Mouse (Mus musculus) MEL (cell line): ENCODE measurements around the gene Spatc1l. TPM values are rescaled to one million over a fixed set of nuclear protein-coding genes. Genes with fewer than 3 reads are reported as not detected.

Experiments used
- DNase-seq: peaks from one replicate; pipeline ENCODE4 v3.0.0; 2011; ENCODE audit warnings: low read depth, low spot score
- H3K27ac ChIP-seq: 2 replicates; pipeline ENCODE4 v1.5.1; 2012; ENCODE audit warnings: low read depth, mild to moderate bottlenecking, control low read depth, low read length, moderate library complexity; ENCODE audit not compliant: control insufficient read depth
- H3K27me3 ChIP-seq, 2 experiments: fragments of 150-350 bp in 1 of 2; sonication (generic) in 1 of 2; 2 replicates each; pipeline ENCODE4 v1.6.1; 2012; ENCODE audit warnings: low read length in 2 of 2, mild to moderate bottlenecking in 2 of 2, improper control_type of control experiment in 1 of 2, moderate library complexity in 1 of 2; ENCODE audit not compliant: insufficient read depth in 2 of 2, control insufficient read depth in 1 of 2
- H3K36me3 ChIP-seq, 2 experiments: 2 replicates each; pipeline ENCODE4 v1.6.1; 2012 to 2014; ENCODE audit warnings: low read length in 2 of 2, improper control_type of control experiment in 1 of 2, inconsistent platforms in 1 of 2, mild to moderate bottlenecking in 1 of 2; ENCODE audit not compliant: insufficient read depth in 2 of 2, control insufficient read depth in 1 of 2
- H3K4me1 ChIP-seq, 2 experiments: fragments of 150-350 bp in 1 of 2; sonication (generic) in 1 of 2; 2 replicates each; pipeline ENCODE4 v1.6.1; 2012; ENCODE audit warnings: low read length in 2 of 2, improper control_type of control experiment in 1 of 2, mild to moderate bottlenecking in 1 of 2; ENCODE audit not compliant: insufficient read depth in 2 of 2, control insufficient read depth in 1 of 2
- H3K4me3 ChIP-seq, 2 experiments: fragments of 150-350 bp in 1 of 2; sonication (generic) in 1 of 2; 2 replicates each; pipeline ENCODE4 v1.5.1; 2012; ENCODE audit warnings: low read depth in 2 of 2, low read length in 2 of 2, mild to moderate bottlenecking in 2 of 2, moderate library complexity in 2 of 2, control low read depth in 1 of 2, improper control_type of control experiment in 1 of 2; ENCODE audit not compliant: control insufficient read depth in 1 of 2, insufficient read depth in 1 of 2
- H3K79me2 ChIP-seq: 2 replicates; pipeline ENCODE4 v1.6.1; 2012; ENCODE audit warnings: mild to moderate bottlenecking, low read length, moderate library complexity; ENCODE audit not compliant: control insufficient read depth, poor library complexity, insufficient read depth
- H3K9ac ChIP-seq: 2 replicates; pipeline ENCODE4 v1.6.1; 2012; ENCODE audit warnings: low read depth, mild to moderate bottlenecking, control low read depth, low read length, moderate library complexity; ENCODE audit not compliant: control insufficient read depth, poor library complexity, severe bottlenecking
- H3K9me3 ChIP-seq: fragments of 150-350 bp; sonication (generic); replicated peaks from 2 replicates; pipeline ENCODE4 v1.6.1; 2012; ENCODE audit warnings: mild to moderate bottlenecking, low read length, improper control_type of control experiment, moderate library complexity; ENCODE audit not compliant: insufficient read depth
- BHLHE40 ChIP-seq: IDR thresholded peaks from 2 replicates; pipeline ENCODE4 v1.6.1; 2012; ENCODE audit warnings: low read depth, mild to moderate bottlenecking, inconsistent platforms, low read length, improper control_type of control experiment, borderline replicate concordance
- CHD1 ChIP-seq: IDR thresholded peaks from 2 replicates; pipeline ENCODE4 v1.6.1; 2012; ENCODE audit warnings: low read depth, mild to moderate bottlenecking, inconsistent platforms, low read length, improper control_type of control experiment
- E2F4 ChIP-seq: IDR thresholded peaks from 2 replicates; pipeline ENCODE4 v1.6.1; 2011; ENCODE audit warnings: low read depth, low read length, improper control_type of control experiment, borderline replicate concordance
- ELF1 ChIP-seq: IDR thresholded peaks from 2 replicates; pipeline ENCODE4 v1.6.1; 2014; ENCODE audit warnings: low read depth, mild to moderate bottlenecking, inconsistent platforms, low read length, improper control_type of control experiment, moderate library complexity
- EP300 ChIP-seq, 2 experiments: IDR thresholded peaks; 2 replicates each; pipeline ENCODE4 v1.6.1; 2011; ENCODE audit warnings: improper control_type of control experiment in 2 of 2, low read length in 2 of 2, low read depth in 1 of 2, mild to moderate bottlenecking in 1 of 2
- GATA1 ChIP-seq: IDR thresholded peaks from 2 replicates; pipeline ENCODE4 v1.6.1; 2011; ENCODE audit warnings: low read depth, low read length, improper control_type of control experiment
- HCFC1 ChIP-seq: IDR thresholded peaks from 2 replicates; pipeline ENCODE4 v1.6.1; 2012; ENCODE audit warnings: low read depth, mild to moderate bottlenecking, inconsistent platforms, low read length, improper control_type of control experiment, moderate library complexity
- JUND ChIP-seq: IDR thresholded peaks from 2 replicates; pipeline ENCODE4 v1.6.1; 2011; ENCODE audit warnings: low read depth, mild to moderate bottlenecking, improper control_type of control experiment, low read length
- KAT2A ChIP-seq: conservative IDR thresholded peaks from 2 replicates; pipeline ENCODE4 v1.6.1; 2012; ENCODE audit warnings: low read depth, low read length, improper control_type of control experiment, inconsistent platforms
- MAFK ChIP-seq: IDR thresholded peaks from 2 replicates; pipeline ENCODE4 v1.6.1; 2011; ENCODE audit warnings: low read depth, mild to moderate bottlenecking, low read length, improper control_type of control experiment, borderline replicate concordance
- MAZ ChIP-seq: IDR thresholded peaks from 2 replicates; pipeline ENCODE4 v1.6.1; 2012; ENCODE audit warnings: low read depth, mild to moderate bottlenecking, inconsistent platforms, low read length, improper control_type of control experiment
- MYB ChIP-seq: IDR thresholded peaks from 2 replicates; pipeline ENCODE4 v1.6.1; 2011; ENCODE audit warnings: mild to moderate bottlenecking, low read depth, low read length, improper control_type of control experiment
- MYC ChIP-seq: IDR thresholded peaks from 2 replicates; pipeline ENCODE4 v1.6.1; 2011; ENCODE audit warnings: low read depth, mild to moderate bottlenecking, low read length, improper control_type of control experiment, moderate library complexity
- NELFE ChIP-seq: IDR thresholded peaks from 2 replicates; pipeline ENCODE4 v1.6.1; 2011; ENCODE audit warnings: low read depth, low read length, improper control_type of control experiment
- NRF1 ChIP-seq: IDR thresholded peaks from 2 replicates; pipeline ENCODE4 v1.6.1; 2014; ENCODE audit warnings: low read depth, mild to moderate bottlenecking, inconsistent platforms, low read length, improper control_type of control experiment, moderate library complexity; ENCODE audit not compliant: poor library complexity, insufficient read depth, severe bottlenecking
- POLR2AphosphoS2 ChIP-seq: IDR thresholded peaks from 2 replicates; pipeline ENCODE4 v1.6.1; 2011; ENCODE audit warnings: low read length, improper control_type of control experiment
- POLR2AphosphoS5 ChIP-seq: IDR thresholded peaks from 2 replicates; pipeline ENCODE4 v1.6.1; 2012; ENCODE audit warnings: low read depth, borderline replicate concordance, mild to moderate bottlenecking, inconsistent platforms, low read length, moderate library complexity, mixed read lengths
- RCOR1 ChIP-seq: IDR thresholded peaks from 2 replicates; pipeline ENCODE4 v1.6.1; 2012; ENCODE audit warnings: low read depth, mild to moderate bottlenecking, inconsistent platforms, low read length, improper control_type of control experiment
- SIN3A ChIP-seq: IDR thresholded peaks from 2 replicates; pipeline ENCODE4 v1.6.1; 2012; ENCODE audit warnings: low read length, improper control_type of control experiment, inconsistent platforms
- SMC3 ChIP-seq: IDR thresholded peaks from 2 replicates; pipeline ENCODE4 v1.6.1; 2011; ENCODE audit warnings: low read depth, low read length, improper control_type of control experiment
- TAL1 ChIP-seq: IDR thresholded peaks from 2 replicates; pipeline ENCODE4 v1.6.1; 2012; ENCODE audit warnings: mild to moderate bottlenecking, inconsistent platforms, low read length, moderate library complexity, mixed read lengths
- TBP ChIP-seq: IDR thresholded peaks from 2 replicates; pipeline ENCODE4 v1.8.0; 2011; ENCODE audit warnings: low read depth, low read length, improper control_type of control experiment
- TCF12 ChIP-seq: IDR thresholded peaks from 2 replicates; pipeline ENCODE4 v1.6.1; 2014; ENCODE audit warnings: low read depth, mild to moderate bottlenecking, inconsistent platforms, low read length, improper control_type of control experiment, moderate library complexity
- USF2 ChIP-seq, 2 experiments: IDR thresholded peaks; 2 replicates each; pipeline ENCODE4 v1.6.1; 2011 to 2012; ENCODE audit warnings: improper control_type of control experiment in 2 of 2, low read length in 2 of 2, borderline replicate concordance in 1 of 2, inconsistent platforms in 1 of 2, low read depth in 1 of 2, mild to moderate bottlenecking in 1 of 2; ENCODE audit not compliant: insufficient read depth in 1 of 2
- ZKSCAN1 ChIP-seq: IDR thresholded peaks from 2 replicates; pipeline ENCODE4 v1.6.1; 2012; ENCODE audit warnings: low read depth, mild to moderate bottlenecking, inconsistent platforms, low read length, improper control_type of control experiment, moderate library complexity
- ZMIZ1 ChIP-seq: IDR thresholded peaks from 2 replicates; pipeline ENCODE4 v1.6.1; 2012; ENCODE audit warnings: low read depth, mild to moderate bottlenecking, inconsistent platforms, low read length, improper control_type of control experiment, moderate library complexity
- polyA plus RNA-seq, 2 experiments: library from polyadenylated mRNA; stranded (reverse) in 1 of 2; unstranded in 1 of 2; fragments of >175 nt in 1 of 2; fragments of >200 nt in 1 of 2; gene quantifications; 2 replicates each; pipeline versions ENCODE4 v1.2.1 to v1.2.4; 2012; ENCODE audit warnings: low replicate concordance in 2 of 2, low read depth in 1 of 2; ENCODE audit not compliant: insufficient read length in 2 of 2, insufficient read depth in 1 of 2, missing spikeins in 1 of 2
- total RNA-seq: library from RNA; depleted of rRNA; stranded (reverse); fragments of 300-350 nt; gene quantifications from 2 replicates; pipeline ENCODE4 v1.2.3, GENCODE M21; 2012

Spatc1l gene
- total and polyA plus RNA-seq, 3 experiments = not detected

GRCm38 (mm10) chr10:76575374-76575773, 13.3 kb downstream of the Spatc1l start, which contains the start of gene Ftcd:
Ftcd (plus strand) TSS chr10:76575648.
- Histone ChIP-seq H3K27ac (no peak within 1 kb of the TSS), H3K36me3 (no peaks in the 10 kb centered on the region), H3K4me3 (no peak within 1 kb of the TSS), H3K4me1 (0 out of 4 replicates have a peak, but pooled peaks cover 0 to 3% of the 10 kb centered on the region in 2 experiments), H3K79me2 (no peaks in the 10 kb centered on the region), H3K9ac (no peak within 1 kb of the TSS), H3K9me3 (no peaks in the 10 kb centered on the region)
- no peak for DNase-seq
- TF ChIP-seq TBP (no peak), BHLHE40 (no peak), POLR2AphosphoS2 (no peak)
- TF ChIP-seq, all 39 proteins: peak for 0
- no peaks in the 10 kb centered on the region for H3K27me3 ChIP-seq

GRCm38 (mm10) chr10:76576920-76577319, 14.8 kb downstream of the Spatc1l start:
- DNase-seq = no peak
- Histone ChIP-seq H3K27ac (no peak overlapping the region), H3K79me2 (no peaks in the 10 kb centered on the region), H3K9ac (no peak overlapping the region), H3K27me3 (no peaks in the 10 kb centered on the region), H3K9me3 (no peaks in the 10 kb centered on the region), H3K4me1 (no peaks in the 10 kb centered on the region), H3K36me3 (no peaks in the 10 kb centered on the region), H3K4me3 (no peak overlapping the region)
- no peak for TF ChIP-seq NELFE
- no peak for TF ChIP-seq RCOR1
- TF ChIP-seq MYB = no peak
- TF ChIP-seq E2F4 = no peak
- no peak for TF ChIP-seq HCFC1
- no peak for TF ChIP-seq EP300 (IDR thresholded peaks at IDR 0.05; ENCODE audit: low read depth in 1 of 2, low read length in 2 of 2)
- no peak for TF ChIP-seq USF2 (IDR thresholded peaks at IDR 0.05; ENCODE audit: borderline replicate concordance in 1 of 2, insufficient read depth in 1 of 2, low read depth in 1 of 2, low read length in 2 of 2)
- TF ChIP-seq ZKSCAN1 = no peak
- TF ChIP-seq KAT2A = no peak
- TF ChIP-seq BHLHE40 = no peak
- no peak for TF ChIP-seq SIN3A
- no peak for TF ChIP-seq MYC
- no peak for TF ChIP-seq CHD1

- Histone ChIP-seq H3K9me3 (no peaks in the 10 kb centered on the region), H3K79me2 (no peaks in the 10 kb centered on the region)
- no peak for TF ChIP-seq MAFK
- TF ChIP-seq HCFC1 = no peak
- TF ChIP-seq GATA1 = no peak
- no peak for TF ChIP-seq SIN3A
- no peak for TF ChIP-seq MAZ
- no peak for TF ChIP-seq TCF12
- TF ChIP-seq TBP = no peak
- no peak for TF ChIP-seq ZMIZ1
- no peak for TF ChIP-seq SMC3
- TF ChIP-seq TAL1 = no peak
- TF ChIP-seq RCOR1 = no peak
- no peak for TF ChIP-seq NRF1
- no peak for TF ChIP-seq BHLHE40
- TF ChIP-seq JUND = no peak
- no peak for TF ChIP-seq ELF1
- no peak for TF ChIP-seq POLR2AphosphoS5
- TF ChIP-seq NELFE = no peak
- TF ChIP-seq, all 39 proteins: peak for 0
- H3K27me3 ChIP-seq = no peaks in the 10 kb centered on the region
- no peak overlapping the region for H3K9ac ChIP-seq
- H3K27ac ChIP-seq = no peak overlapping the region
- H3K4me3 ChIP-seq = no peak overlapping the region
- no peaks in the 10 kb centered on the region for H3K36me3 ChIP-seq
- no peak for DNase-seq
- no peaks in the 10 kb centered on the region for H3K4me1 ChIP-seq
Observed at GRCm38 (mm10) chr10:76584138-76584537, 22.1 kb downstream of the Spatc1l start.
